Mouse (Mus musculus) frontal cortex, adult 2 months (tissue): ENCODE measurements around the gene Atg3. TPM values are rescaled to one million over a fixed set of nuclear protein-coding genes. Genes with fewer than 3 reads are reported as not detected.

Experiments
- DNase-seq, 2 experiments: peaks; one replicate each; pipeline ENCODE4 v3.0.0; 2022; ENCODE audit warnings: low spot score in 1 of 2; ENCODE audit errors: extremely low spot score in 1 of 2
- polyA plus RNA-seq: library from polyadenylated mRNA; depleted of rRNA; stranded (reverse); fragments of >200 nt; gene quantifications from 2 replicates; pipeline ENCODE4 v1.2.3, GENCODE M21; 2012; rRNA removed

The Atg3 gene
- polyA plus RNA-seq, 1 experiment, result 39.3 TPM

- DNase-seq, result no peak
Observed at GRCm38 (mm10) chr16:45204438-45204837, 45.9 kb downstream of the Atg3 start.

GRCm38 (mm10) chr16:45204859-45205670, 46.5 kb downstream of the Atg3 start:
- no peak for DNase-seq

GRCm38 (mm10) chr16:45222016-45222415, 63.4 kb downstream of the Atg3 start:
- DNase-seq, result no peak

- DNase-seq, result no peak
Observed at GRCm38 (mm10) chr16:45222771-45223170, 64.2 kb downstream of the Atg3 start.

- DNase-seq, result no peak
Observed at GRCm38 (mm10) chr16:45223648-45224388, 65.2 kb downstream of the Atg3 start, which contains the start of gene Btla. Gene Btla (plus strand): TSS chr16:45224315.

GRCm38 (mm10) chr16:45224431-45225008, 65.9 kb downstream of the Atg3 start:
- DNase-seq, result no peak

GRCm38 (mm10) chr16:45227002-45227401, 68.4 kb downstream of the Atg3 start:
- no peak for DNase-seq

GRCm38 (mm10) chr16:45231296-45231695, 72.7 kb downstream of the Atg3 start:
- DNase-seq, result no peak

GRCm38 (mm10) chr16:45233007-45233406, 74.4 kb downstream of the Atg3 start:
- DNase-seq, result no peak

Other genes starting within 250 kb of the Atg3 start
- not detected in 2 replicates for gene Cd200r3, start 215.1 kb upstream of the Atg3 start, polyA plus RNA-seq
- 7.6 and 10.3 TPM in 2 replicates for gene Ccdc80, start 65.4 kb upstream of the Atg3 start, polyA plus RNA-seq
- gene Slc35a5, start 79 bp upstream of the Atg3 start, polyA plus RNA-seq, result 24.5 and 28.2 TPM in 2 replicates
- 0.69 and 0.80 TPM in 2 replicates for gene Btla, start 65.5 kb downstream of the Atg3 start, polyA plus RNA-seq